Mouse (Mus musculus): ENCODE measurements around the gene Dyrk3. TPM values are rescaled to one million over a fixed set of nuclear protein-coding genes. Genes with fewer than 3 reads are reported as not detected.

The Dyrk3 gene
- total RNA-seq, 2 experiments from 2014 or later: 4.0 to 7.9 TPM

- no peak for ATAC-seq (replicated peaks; ENCODE audit: poor library complexity)
These were observed 21.6 kb downstream of the Dyrk3 start for GRCm38 (mm10) chr1:131116430-131117011.

- peak; percentile 79 for ATAC-seq (replicated peaks; ENCODE audit: poor library complexity)
These were observed 22.2 kb downstream of the Dyrk3 start for GRCm38 (mm10) chr1:131115932-131116331.

DNA sequence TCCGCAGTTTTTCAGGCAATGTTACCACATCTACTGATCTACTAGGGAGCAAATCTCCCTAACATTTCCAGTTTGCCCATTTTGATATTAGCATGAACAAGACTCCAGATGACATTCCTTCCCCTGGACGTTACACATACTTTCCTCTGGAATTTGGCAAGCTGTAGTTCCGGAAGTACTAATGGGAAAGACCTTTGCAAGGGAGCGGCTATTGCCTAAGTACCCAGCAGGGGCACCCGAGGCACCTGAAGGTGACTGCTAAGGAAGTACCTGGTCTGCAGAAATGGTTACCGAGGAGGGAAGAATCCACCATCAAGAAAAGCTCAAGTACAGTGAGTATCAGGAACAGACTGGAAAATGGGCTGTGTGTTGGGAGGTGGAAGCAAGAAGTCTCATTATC is 25.6 kb downstream of the Dyrk3 start:
- 0 out of 2 replicates have a peak, but pooled peaks have one; percentile 29 for ATAC-seq (replicated peaks; ENCODE audit: poor library complexity)

DNA sequence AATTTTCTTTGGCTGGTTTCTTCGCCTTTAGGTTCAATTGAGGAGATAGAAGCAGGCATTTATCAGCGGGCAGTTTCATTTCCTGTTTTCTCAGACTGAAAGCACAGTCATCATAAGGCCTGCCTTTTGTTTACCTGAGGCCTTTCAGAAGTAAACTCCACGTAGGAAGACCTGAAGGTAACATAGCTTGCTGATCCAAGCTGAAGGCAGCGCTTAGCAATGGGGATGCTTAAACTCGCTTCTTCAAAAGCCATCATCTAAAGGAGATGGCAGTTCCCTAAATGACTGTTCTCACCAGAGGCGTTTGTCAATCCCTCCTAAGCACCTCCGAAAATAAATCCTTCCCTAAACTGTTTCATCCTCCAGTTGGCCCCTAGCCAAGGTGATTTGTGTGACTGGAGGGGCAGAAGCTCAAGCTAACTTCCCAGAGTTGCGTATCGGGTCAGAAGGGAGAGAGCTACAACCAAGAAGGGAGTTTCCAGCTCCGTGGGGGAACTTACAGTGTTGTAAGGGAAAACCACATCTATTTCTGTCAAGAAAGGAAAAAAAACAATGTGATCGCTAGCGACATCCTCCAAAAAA is 27.5 kb downstream of the Dyrk3 start:
- peak; percentile 82 for ATAC-seq (replicated peaks; ENCODE audit: poor library complexity)

GRCm38 (mm10) chr1:131107575-131108308 is 30.4 kb downstream of the Dyrk3 start:
- no peak for ATAC-seq (replicated peaks; ENCODE audit: poor library complexity)

GRCm38 (mm10) chr1:131103776-131104424 is 34.2 kb downstream of the Dyrk3 start:
- peak; percentile 88 for ATAC-seq (replicated peaks; ENCODE audit: poor library complexity)

GRCm38 (mm10) chr1:131100808-131101207 is 37.3 kb downstream of the Dyrk3 start:
- ATAC-seq (replicated peaks; ENCODE audit: poor library complexity): no peak

DNA sequence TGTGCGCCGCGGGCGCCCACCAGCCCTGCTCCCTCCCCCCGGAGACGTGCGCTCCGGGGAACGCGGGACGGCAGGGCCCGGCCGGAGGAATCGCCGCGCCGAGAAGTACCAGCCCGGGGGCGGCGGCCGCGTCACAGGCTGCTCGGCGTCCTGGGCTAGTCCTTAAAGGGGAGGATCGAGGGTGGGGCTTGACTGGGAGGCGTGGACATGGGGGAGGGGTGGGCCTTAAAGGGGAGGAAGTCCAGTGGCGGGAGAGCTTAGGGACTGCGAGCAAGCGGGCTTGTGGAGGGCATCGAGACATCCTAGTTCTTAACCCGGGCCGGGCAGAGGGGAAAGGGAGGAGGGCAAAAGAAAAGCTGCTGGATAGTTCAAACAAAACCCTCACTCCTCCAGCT is 40.4 kb downstream of the Dyrk3 start, which contains the start of gene Mapkapk2:
Gene Mapkapk2 (minus strand): TSS at position 127 of the 395 bp plus-strand sequence.
- ATAC-seq (replicated peaks; ENCODE audit: poor library complexity): peak; percentile 86

DNA sequence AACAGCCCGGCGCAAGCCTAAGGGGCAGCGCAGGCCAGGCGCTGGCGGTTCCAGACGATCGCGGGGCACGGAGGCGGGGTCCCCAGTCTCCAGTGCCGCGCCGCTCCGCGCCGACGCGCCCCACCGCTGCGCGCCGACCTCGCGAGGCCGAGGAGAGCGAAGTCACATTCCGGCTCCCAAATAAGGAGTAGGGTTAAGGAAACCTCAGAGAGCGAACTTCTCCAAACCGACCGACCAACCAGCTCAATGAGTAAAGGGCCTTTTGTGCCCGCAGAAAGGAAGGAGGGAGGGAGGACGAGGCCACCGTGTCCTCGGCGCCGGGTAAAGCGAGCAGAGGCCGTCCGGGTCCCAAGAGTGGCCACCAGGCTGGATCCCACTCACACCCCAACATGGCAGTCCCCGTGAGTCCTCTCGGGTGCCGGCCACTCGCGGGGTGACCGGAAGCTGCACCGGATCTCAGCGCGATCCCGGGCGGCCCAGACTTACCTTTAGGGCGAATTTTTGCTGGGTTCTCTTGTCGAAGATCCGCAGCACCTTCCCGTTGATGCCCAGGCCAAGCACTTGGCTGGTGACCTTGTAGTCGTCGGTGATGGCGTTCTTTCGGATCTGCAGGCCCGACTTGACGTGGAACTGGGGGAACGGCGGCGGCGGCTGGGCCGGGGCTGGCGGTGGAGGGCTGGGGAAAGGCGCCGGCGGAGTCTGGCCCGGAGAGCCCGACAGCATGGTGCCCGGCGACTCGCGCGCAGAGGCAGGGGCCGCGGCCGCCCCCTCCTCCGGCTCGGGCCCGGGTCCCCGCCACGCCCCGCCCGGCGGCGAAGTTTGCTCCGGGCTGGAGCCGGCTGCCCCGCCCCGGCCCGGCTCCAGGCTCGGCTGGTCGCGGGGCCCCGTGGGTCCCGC is 41.1 kb downstream of the Dyrk3 start:
- ATAC-seq (replicated peaks; ENCODE audit: poor library complexity): peak; percentile 68

DNA sequence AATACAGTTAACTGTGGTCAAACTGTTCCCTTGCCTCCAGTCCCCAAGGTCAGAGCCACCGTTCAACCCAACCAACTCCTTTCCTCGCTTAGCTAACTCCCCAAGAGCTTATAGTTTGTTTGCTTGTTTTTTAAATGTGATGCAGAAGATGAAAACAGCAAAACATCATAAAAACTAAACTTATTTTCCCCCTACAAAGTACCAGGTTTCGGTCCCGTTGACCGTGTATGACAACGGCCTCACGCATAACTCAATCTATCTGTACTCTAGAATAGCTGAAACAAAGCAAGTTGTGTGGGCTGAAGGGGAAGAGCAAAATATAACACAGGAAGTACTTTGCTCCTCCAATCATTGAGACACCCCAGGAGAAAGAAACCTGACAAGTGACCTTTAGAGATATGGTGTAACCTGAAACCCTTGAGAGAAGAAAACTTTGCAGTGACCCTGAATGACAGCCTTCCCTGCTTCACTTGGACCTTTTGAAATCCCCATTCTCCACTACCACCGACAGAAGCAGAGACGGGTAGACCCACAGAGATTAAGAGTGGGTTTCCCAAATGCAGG is 41.9 kb downstream of the Dyrk3 start:
- ATAC-seq (replicated peaks; ENCODE audit: poor library complexity): peak; percentile 20

GRCm38 (mm10) chr1:131095574-131095973 is 42.6 kb downstream of the Dyrk3 start:
- no peak for ATAC-seq (replicated peaks; ENCODE audit: poor library complexity)

- no peak for ATAC-seq (replicated peaks; ENCODE audit: poor library complexity)
These were observed 44.3 kb downstream of the Dyrk3 start for GRCm38 (mm10) chr1:131093889-131094288.

- no peak for ATAC-seq (replicated peaks; ENCODE audit: poor library complexity)
These were observed 45.3 kb downstream of the Dyrk3 start for GRCm38 (mm10) chr1:131092846-131093245.

DNA sequence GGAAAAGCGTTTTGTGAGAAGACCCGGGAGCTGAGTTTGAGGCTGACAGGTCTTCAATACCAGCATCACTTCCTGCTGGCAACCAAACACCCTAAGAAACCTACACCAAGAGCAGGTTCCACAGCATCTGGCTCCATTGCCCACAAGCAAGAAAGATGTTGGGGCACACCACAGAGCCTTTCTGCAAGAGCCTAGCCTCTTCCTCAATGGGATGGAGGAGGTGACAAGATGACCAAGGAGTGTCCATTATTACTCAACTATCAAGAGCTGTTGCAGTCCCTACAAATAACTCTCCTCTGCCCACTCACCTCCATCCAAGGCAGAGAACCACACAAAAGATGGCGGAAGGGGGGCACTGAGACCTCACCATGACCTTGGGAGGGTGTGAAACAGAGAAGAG is 46.0 kb downstream of the Dyrk3 start:
- ATAC-seq (replicated peaks; ENCODE audit: poor library complexity): peak; percentile 7; the same call in 1 of the 2 replicates

GRCm38 (mm10) chr1:131091481-131091880 is 46.7 kb downstream of the Dyrk3 start:
- no peak for ATAC-seq (replicated peaks; ENCODE audit: poor library complexity)

GRCm38 (mm10) chr1:131090877-131091276 is 47.3 kb downstream of the Dyrk3 start:
- no peak for ATAC-seq (replicated peaks; ENCODE audit: poor library complexity)

GRCm38 (mm10) chr1:131090261-131090660 is 47.9 kb downstream of the Dyrk3 start:
- ATAC-seq (replicated peaks; ENCODE audit: poor library complexity): peak; percentile 35

- ATAC-seq (replicated peaks; ENCODE audit: poor library complexity): peak; percentile 35
These were observed 48.5 kb downstream of the Dyrk3 start for GRCm38 (mm10) chr1:131089525-131090127.

DNA sequence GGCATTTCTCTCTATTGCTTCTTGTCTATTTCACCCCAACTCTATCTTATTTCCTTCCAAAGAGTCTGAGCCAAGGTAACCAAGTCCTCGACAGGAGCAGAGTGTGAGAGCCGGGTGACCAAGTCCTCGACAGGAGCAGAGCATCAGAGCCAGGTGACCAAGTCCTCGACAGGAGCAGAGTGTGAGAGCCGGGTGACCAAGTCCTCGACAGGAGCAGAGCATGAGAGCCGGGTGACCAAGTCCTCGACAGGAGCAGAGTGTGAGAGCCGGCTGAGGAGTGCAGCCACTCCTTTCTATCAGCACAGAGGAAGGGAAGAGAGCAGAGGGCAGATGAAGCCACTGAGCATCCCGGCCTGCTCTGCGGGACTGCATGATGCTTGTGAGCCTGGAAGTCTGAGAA is 49.6 kb downstream of the Dyrk3 start:
- ATAC-seq (replicated peaks; ENCODE audit: poor library complexity): no peak

- peak; percentile 35 for ATAC-seq (replicated peaks; ENCODE audit: poor library complexity)
These were observed 51.2 kb downstream of the Dyrk3 start for GRCm38 (mm10) chr1:131086907-131087306.
